Mouse (Mus musculus): ENCODE results near the gene Myl7. TPM values are rescaled to one million over a fixed set of nuclear protein-coding genes. Genes with fewer than 3 reads are reported as not detected.
"Not testable (repeated sequence)": the region's sequence is repeated elsewhere in the genome, so short reads cannot be mapped to it uniquely, and the experiment has no call there.

Gene Myl7
- total RNA-seq, 2 experiments from 2014 or later, result not detected

GRCm38 (mm10) chr11:5904357-5904756 lies 5.8 kb upstream of the Myl7 start:
- no peak for DNase-seq (ENCODE audit: low spot score in 2 of 2)

DNA sequence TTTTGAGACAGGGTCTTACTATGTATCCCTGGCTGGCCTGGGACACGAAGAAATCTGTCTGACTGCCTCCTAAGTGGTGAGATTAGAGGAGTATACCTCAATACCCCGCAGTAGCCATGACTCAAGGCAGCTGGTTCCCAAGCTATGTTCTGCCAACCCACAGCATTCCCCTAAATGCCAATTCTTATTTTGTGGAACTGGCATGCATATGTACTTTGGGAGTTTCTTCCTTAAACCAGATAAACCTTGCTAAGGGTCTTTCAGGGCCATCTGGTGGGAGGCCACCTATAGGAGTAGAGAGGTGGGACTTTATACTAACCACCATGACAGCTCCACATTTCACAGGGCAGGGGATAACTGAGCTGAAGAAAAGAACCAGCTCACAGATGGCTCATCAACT lies 5.3 kb upstream of the Myl7 start:
- DNase-seq (ENCODE audit: low spot score in 2 of 2), result no peak

DNA sequence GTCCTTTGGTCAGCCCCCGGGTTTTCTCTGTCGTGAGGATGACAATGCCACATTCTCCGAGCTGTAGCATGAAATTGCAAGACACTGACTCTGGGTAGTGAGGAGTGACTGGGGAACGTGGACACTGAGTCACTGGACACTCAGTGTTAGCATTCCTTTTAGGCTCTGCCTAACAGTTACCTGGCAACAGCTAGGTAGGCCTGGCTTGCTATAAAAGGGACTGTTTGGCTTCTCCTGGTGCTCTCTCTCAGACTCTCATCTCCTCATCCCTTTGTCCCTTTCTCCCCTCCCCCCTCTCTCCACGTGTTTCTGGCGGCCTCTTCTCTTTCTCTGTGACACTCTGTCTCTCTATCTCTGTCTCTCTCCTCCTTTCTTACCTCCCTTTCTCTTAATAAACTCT lies 3.8 kb upstream of the Myl7 start:
- no peak for DNase-seq (ENCODE audit: low spot score in 2 of 2)

- peak in 1 of 2 experiments; percentile 38 for DNase-seq (ENCODE audit: low spot score in 2 of 2)
Measured at GRCm38 (mm10) chr11:5901950-5902349, 3.4 kb upstream of the Myl7 start.

DNA sequence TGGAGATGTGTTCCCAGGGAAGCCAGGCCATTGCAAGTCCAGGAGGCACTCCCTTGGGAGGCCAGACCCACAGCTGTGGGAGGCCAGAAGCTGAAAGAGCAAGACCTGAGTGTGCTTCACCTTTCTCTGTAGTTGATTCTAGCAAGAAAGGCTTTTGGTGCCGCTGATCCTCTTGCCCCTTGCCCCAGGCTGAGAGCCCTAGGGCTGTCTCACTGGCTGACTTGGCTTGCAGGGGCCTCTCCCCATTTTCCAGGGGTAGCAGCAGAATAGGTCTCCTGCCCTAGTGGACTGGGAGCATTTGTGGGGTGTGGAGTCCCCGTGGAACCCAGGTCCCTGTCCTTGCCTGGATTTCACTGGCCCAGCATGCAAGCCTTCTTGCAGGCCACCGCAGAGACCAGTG lies 2.7 kb upstream of the Myl7 start:
- DNase-seq (ENCODE audit: low spot score in 2 of 2), result no peak

DNA sequence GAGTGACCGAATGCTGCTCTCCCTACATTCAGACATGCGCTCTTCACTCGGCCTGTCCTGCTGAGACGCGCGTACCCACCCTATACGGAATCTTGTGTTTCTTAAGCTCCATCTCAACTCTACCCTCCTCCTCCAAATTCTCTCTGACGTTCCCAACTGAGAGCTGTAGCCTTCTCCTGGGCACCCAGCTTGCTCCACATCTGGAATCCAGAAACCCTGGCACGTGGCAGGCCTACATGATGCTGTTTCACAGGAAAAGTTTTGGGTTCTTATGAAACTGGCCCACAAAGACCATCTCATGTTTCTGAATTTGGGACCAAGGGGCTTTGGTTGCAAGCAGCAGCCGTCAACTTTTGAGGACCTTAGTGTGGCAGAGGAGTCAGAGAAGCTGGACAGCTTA lies 704 bp upstream of the Myl7 start:
- no peak for DNase-seq (ENCODE audit: low spot score in 2 of 2)

DNA sequence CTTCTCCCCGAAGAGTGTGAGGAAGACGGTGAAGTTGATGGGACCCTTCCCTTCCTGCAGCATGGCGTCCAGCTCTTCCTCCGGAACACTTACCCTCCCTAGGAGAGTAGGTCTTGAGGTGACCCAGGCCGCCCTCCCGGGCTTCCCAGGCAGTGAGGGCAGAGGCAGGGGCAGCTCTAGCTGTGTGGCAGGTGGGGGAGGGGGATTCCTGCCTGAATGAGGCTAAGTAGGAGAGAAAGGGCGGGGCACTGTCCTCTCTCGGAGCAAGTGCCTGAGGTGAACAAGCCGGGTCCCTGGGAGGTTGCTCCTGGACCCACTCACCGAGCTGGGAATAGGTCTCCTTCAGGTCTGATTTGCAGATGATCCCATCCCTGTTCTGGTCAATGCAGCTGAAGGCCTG lies 743 bp downstream of the Myl7 start:
- DNase-seq (ENCODE audit: low spot score in 2 of 2), result no peak

DNA sequence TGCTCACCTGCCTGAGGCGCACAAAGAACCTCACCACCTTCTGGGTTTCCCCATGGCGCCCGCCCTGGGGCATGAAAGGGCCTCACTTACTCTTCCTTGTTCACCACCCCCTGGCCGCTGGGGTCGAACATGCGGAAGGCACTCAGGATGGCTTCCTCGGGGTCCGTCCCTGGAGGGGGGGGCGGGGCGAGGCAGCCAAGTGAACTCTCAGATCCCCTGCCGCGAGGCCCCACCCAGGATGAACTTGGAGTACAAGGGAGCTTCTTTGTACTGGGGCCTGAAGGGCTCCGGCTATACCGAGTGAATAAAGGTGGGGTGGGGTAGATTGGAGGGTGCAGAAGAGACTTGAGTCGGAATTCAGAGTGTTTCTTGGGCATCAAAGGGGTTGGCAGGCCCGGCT lies 1.4 kb downstream of the Myl7 start:
- no peak for DNase-seq (ENCODE audit: low spot score in 2 of 2)

- no peak for DNase-seq (ENCODE audit: low spot score in 2 of 2)
Measured at GRCm38 (mm10) chr11:5893807-5894206, 4.8 kb downstream of the Myl7 start.

GRCm38 (mm10) chr11:5892810-5893368 lies 5.7 kb downstream of the Myl7 start:
- DNase-seq (ENCODE audit: low spot score in 2 of 2), result no peak

GRCm38 (mm10) chr11:5892151-5892591 lies 6.4 kb downstream of the Myl7 start:
- DNase-seq (ENCODE audit: low spot score in 2 of 2), result no peak

DNA sequence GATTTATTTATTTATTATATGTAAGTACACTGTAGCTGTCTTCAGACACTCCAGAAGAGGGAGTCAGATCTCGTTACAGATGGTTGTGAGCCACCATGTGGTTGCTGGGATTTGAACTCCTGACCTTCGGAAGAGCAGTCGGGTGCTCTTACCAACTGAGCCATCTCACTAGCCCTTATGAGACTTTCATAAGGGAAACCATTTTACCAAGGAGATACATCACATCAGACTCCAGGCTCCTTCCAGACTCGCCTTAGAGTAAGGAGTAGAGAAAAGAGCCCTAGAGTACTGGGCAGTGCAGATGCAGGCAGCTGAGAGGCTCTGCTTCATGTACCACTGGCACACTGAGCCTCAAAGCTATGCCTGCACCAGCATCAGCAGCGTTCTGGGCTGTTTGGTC lies 10.0 kb downstream of the Myl7 start:
- not testable (repeated sequence) for DNase-seq (ENCODE audit: low spot score in 2 of 2)

GRCm38 (mm10) chr11:5887250-5887649 lies 11.3 kb downstream of the Myl7 start:
- no peak for DNase-seq (ENCODE audit: low spot score in 2 of 2)

- DNase-seq (ENCODE audit: low spot score in 2 of 2), result peak; percentile 57 to 81
Measured at GRCm38 (mm10) chr11:5886187-5886586, 12.4 kb downstream of the Myl7 start.

- DNase-seq (ENCODE audit: low spot score in 2 of 2), result no peak
Measured at GRCm38 (mm10) chr11:5882518-5882917, 16.1 kb downstream of the Myl7 start.

- DNase-seq (ENCODE audit: low spot score in 2 of 2), result peak; percentile 51 to 79
Measured at GRCm38 (mm10) chr11:5879905-5880304, 18.7 kb downstream of the Myl7 start.

GRCm38 (mm10) chr11:5878661-5879060 lies 19.9 kb downstream of the Myl7 start:
- DNase-seq (ENCODE audit: low spot score in 2 of 2), result no peak

GRCm38 (mm10) chr11:5877921-5878526 lies 20.6 kb downstream of the Myl7 start, which contains the start of gene Pold2:
TSS of gene Pold2 (minus strand) at chr11:5878292.
- peak; percentile 95 to 99 for DNase-seq (ENCODE audit: low spot score in 2 of 2)

DNA sequence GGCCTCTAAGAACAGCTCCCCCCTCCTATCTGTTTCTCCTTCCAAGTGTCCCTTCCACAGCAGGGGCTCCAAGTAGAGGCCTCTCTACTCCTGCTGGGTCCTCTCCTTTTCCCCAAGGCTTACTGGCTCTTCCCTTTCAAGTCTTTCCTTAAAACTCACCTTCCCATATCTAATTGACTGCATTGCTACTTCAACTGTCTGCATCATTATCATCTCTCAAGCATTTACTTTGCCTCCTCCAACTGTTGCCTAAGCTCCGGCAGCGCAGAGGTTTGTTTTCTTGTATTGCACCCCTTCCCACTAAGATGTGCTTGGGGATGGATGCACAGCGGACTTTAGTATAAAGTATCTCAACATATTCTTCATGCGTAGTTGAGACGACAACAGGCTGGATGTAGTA lies 21.2 kb downstream of the Myl7 start:
- DNase-seq (ENCODE audit: low spot score in 2 of 2), result no peak

DNA sequence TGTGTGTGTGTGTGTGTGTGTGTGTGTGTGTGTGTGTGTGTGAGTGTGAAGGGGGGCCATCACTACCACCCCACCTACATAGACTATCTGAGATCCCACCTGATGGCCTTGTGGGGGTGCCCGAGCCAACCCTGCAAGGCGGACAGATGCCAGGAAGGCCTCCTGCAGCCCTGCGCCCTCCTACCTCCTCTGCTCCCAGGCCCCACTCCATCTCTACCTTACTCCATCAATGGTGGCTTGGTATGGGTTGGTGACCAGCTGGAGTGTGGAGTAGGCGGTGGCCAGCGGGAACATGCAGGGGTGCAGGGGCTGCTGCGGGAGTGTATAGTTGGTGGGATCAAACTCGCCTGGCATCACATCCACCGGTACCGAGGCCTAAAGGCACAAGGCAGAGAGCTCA lies 25.4 kb downstream of the Myl7 start:
- no peak for DNase-seq (ENCODE audit: low spot score in 2 of 2)

- DNase-seq (ENCODE audit: low spot score in 2 of 2), result no peak
Measured at GRCm38 (mm10) chr11:5872707-5873106, 25.9 kb downstream of the Myl7 start.

- DNase-seq (ENCODE audit: low spot score in 2 of 2), result no peak
Measured at GRCm38 (mm10) chr11:5870069-5870468, 28.5 kb downstream of the Myl7 start.

- DNase-seq (ENCODE audit: low spot score in 2 of 2), result no peak
Measured at GRCm38 (mm10) chr11:5869331-5869730, 29.3 kb downstream of the Myl7 start.
